Mouse (Mus musculus) lung, postnatal 4 days (tissue): Measurements from ENCODE around the gene Col1a1.
A peak's percentile ranks its signal among the peaks of the same experiment; 100 is the strongest.
"Not testable (repeated sequence)": the region's sequence is repeated elsewhere in the genome, so short reads cannot be mapped to it uniquely, and the experiment has no call there.

Source experiments
- DNase-seq, 2 experiments: peaks; one replicate each; pipeline ENCODE4 v3.0.0; 2021

Col1a1 gene

DNA sequence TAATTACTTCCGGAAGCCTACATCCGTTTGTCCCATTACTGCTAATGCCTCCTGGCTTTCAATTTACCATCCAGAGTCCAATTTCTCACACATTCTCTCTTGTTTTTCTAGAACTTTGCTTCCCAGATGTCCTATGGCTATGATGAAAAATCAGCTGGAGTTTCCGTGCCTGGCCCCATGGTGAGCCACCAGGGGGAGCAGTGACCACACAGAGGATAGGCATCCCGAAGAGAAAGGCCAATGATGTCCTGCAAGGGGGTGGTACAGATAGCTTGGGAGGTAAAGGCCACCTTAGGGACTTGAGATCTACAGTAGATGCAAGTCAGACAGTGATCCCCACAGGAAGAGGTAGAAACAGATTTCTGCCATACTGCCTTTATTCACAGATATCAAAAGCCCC is 3.3 kb downstream of the Col1a1 start:
- peak; percentile 69 to 82 for DNase-seq

DNA sequence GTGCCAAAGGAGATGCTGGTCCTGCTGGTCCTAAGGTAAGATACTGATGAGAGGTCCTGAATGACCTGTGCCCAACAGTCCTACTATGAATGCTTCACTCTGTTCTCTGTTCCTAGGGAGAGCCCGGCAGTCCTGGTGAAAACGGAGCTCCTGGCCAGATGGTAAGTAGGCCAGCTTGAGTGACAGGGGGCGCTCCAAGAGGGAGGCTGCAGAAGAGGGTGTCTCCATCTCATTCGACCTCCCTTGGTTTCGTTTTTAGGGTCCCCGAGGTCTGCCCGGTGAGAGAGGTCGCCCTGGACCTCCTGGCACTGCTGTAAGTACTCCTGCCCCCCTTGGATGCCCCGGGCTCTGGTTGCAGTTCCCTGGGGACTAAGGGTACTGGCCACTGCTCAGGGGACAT is 5.1 kb downstream of the Col1a1 start:
- no peak for DNase-seq

DNA sequence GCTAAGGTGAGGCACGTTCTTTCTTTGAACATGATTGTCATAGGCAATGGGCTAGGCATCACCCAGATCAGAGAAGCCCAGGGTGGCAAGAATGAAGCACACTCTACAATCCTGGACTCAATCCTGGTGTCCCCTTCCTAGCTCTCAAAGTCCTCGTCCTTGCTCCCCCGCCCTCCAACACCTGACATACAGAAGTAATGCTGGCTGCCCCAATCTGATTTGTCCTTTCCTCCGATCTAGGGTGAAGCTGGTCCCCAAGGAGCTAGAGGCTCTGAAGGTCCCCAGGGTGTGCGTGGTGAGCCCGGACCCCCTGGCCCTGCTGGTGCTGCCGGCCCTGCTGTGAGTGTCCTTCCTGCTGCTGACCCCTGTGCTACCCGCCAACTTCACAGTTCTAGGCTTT is 5.8 kb downstream of the Col1a1 start:
- no peak for DNase-seq

DNA sequence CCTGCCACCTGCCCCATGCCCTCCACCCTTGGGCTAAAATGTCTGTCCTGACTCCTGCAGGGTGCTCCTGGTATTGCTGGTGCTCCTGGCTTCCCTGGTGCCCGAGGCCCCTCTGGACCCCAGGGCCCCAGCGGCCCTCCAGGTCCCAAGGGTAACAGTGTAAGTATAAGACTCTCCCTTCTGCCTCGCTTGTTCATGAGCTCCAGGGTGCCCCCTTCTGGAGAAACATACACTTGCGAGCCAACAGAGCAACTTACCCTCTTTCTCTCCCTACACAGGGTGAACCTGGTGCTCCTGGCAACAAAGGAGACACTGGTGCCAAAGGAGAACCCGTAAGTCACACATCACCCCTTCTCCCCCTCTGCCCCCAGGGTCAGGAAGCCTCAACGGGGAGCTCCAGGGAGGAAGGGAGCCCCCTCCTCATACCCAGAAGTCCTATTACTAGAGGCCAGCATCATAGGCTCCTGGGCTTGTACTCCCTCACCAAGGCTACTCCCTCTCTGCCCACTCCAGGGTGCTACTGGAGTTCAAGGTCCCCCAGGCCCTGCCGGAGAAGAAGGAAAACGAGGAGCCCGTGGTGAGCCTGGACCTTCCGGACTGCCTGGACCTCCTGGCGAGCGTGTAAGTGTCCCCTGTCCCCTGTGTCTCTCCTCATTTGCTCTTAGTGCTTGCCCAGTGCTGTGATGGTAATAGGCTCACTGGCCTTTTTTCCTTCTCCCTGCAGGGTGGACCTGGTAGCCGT is 6.4 kb downstream of the Col1a1 start:
- DNase-seq = peak in 1 of 2 experiments; percentile 54

DNA sequence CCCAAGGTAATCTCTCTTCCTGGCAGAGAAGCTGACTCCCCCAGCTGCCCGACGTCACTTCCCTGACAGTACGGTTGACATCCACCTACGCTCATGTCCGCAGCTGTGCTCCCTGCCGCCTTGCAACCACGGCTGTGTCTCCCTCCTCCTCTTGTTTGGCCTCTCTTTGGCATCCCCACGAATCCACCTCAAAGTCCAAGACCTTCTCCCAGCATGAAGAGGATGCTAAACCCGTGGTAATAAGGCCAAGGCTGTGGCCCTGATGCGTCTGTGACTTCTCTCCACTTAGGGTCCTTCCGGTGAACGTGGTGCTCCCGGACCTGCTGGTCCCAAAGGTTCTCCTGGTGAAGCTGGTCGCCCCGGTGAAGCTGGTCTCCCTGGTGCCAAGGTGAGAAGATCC is 7.0 kb downstream of the Col1a1 start:
- DNase-seq = no peak

DNA sequence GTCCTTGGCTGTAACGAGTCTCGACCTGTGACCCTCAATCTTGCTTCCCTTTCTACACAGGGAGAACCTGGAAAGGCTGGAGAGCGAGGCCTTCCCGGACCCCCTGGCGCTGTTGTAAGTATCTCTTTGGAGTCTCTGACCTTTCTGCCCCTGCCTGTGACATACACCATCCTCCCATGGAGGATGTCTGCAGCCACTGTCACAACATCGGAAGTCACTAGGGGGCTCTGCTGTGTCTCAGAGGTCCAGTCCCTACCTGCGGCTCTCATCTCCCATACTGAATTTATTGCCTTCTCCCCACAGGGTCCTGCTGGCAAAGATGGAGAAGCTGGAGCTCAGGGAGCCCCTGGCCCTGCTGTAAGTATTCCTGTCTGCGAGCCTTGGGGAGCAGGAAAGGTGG is 8.3 kb downstream of the Col1a1 start:
- DNase-seq = no peak

DNA sequence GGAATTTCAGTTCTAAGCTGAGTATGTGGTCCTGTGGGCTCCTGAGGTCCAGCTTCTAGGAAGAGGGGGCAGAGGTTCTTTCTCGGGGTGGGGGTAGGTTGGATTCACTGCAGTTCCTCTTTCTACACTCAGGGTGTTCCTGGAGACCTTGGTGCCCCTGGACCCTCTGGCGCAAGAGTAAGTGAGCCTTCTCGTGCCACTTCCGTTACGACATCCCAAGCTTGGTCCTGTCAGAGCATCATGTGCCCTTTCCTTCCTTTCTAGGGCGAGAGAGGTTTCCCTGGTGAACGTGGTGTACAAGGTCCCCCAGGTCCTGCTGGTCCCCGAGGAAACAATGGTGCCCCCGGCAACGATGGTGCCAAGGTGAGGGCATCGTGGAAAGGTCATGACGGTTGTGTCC is 9.2 kb downstream of the Col1a1 start:
- no peak for DNase-seq

DNA sequence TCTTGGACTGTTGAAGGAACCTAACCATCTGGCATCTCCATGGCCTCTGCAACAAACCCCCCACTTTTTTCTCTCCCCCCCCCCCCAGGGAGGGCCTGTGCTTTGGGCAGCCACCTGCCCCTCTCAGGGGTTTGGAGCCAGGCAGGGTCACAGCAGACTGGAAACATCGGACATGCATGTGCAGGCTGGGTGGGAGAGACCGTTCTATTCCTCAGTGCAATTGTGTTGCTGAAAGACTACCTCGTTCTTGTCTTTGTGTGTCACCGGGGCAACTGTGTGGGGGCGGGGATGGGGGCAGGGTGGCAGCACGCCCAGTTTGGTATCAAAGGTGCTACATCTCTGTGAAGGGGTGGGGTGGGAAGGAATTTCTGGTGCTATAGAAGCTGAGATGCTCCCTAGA is 16.1 kb downstream of the Col1a1 start:
- no peak for DNase-seq

DNA sequence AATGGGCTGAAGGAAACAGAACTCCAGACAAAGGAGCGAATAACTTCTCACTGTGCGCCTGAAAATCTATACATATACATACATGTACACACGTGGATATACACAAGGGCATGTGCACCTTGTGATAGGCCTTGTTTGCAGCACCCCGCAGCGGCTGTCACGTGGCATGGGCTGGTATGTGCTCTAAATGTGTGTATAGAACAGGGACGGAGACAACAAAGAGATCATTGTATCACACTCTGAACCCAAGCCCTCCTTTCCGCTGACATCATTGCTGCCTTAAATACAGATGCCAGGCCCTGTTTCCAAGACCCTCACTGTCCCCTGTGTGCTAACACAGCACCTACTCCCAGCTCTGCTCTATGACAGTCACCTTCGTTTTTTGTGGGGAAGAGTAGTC is 19.1 kb downstream of the Col1a1 start:
- DNase-seq = no peak

DNA sequence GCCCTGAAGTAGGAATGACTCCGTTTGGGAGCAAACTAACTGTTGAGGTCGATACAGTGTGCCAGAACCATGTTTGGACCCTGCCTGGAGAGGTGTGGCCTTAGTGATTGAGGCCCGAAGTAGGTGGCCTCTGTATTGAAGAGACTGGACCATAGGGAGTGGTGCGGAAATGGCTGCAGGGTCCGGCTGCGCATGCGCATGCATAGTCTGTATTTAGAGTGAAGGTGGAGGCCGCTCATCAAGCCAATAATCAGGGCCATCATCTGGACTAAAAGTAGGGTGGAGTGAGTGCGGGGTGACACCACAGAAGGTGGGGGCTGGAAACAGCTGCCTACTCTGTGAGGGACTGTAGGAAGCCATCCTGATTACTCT is 21.7 kb downstream of the Col1a1 start:
- no peak for DNase-seq

DNA sequence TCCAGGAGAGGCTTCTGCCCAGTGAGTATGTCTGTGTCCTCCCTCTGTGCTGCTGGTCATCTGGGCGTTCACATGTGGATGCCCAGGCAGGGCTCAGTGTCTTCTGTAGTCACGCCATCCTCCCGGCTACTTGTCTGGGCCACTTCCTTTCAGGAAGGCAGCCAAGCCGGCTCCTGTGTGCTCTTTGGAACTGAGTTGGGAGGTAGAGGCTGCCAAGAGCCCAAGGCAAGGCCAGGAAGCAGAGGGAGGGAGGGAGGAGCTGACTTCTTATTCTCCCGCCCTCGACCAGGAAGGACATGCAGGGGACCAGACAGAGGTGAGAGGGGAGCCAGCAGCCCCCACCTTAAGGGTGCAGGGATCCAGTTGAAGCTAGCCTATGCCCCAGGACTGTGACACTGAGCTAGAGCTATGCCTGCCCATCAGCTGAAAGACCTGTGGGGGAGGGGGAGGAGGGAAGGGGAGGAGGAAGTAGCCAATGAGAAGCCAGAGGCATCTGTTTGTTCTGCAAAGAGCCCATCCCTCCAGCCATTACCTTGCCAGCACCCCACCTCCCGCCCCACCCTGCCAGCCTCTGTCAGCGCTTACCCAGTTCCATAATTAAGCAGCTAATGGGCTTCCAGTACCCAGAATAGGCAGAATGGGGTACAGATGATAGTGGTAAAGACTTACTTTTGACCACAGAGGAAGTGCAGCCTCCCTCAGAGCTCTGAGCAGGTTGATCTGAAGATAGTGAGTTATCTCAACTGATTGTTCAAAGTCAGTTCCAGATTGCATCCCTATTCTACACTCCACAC is 22.2 kb downstream of the Col1a1 start:
- DNase-seq = peak; percentile 83 to 92

DNA sequence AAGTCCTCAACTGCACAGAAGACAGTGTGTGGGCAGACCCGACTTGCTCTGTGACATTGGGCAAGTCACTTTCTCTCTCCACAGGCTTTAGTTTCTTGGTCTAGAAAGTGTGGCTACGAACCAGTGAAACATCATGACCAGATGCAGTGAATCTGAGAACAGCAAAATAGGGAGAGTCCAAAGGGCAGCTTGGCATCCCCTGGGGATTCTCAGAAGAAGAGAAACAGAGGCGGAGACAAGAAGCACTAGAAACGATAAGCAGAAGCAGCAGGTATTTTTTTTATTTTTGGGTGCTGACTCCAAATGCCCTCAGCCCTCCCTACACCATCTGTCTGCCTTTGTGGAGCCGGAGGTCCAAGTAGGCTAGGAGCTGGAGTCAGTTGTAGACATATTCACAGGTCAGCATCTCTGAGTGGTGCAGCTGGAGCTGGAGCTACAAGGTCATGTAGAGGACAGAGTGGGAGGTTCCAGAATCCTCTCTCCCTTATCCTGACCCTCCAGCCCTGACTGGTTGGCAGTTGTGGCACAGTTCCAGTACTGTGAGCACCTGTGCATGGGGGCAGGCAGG is 26.6 kb downstream of the Col1a1 start:
- DNase-seq = no peak

DNA sequence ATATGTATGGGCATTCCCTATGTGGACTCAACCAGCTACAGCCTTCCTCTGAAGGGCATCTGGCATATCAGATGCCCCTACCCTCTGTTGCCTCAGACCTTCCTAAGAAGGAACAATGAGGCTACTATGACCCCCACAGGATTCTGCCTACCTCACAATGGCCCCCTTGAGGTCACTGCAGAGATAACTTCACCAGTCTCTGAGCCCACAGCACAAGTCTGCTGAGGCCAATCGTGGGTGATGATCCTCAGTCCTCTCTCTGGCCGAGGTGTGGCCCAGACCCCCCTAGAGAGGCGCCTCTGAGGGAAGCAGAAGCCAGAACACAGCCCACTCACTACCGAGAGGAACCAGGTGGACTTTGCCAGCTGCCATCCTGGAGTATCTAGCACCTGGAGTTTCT is 31.4 kb downstream of the Col1a1 start, which contains the start of gene Hils1:
Gene Hils1, plus strand, starts transcription at position 175 of the 400 bp plus-strand sequence.
- DNase-seq = no peak

DNA sequence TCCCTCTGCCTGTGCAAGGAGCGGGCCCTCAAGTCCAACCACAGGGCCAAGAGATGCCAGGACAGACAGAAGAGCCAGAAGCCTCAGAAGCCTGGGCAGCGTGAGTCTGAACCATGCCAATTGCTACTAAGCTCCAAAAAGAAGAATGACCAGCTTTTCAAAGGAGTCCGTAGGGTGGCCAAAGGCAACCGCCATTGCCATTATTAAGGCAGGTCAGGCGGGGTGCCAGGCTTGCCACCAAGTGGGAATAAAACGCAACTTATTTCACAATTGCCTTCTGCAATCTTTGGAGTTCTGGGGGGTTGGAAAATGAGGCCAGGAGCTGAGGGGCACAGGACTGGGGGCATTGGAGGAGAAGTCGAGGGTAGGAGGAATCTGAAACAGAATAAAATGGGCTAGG is 32.2 kb downstream of the Col1a1 start:
- DNase-seq = no peak

DNA sequence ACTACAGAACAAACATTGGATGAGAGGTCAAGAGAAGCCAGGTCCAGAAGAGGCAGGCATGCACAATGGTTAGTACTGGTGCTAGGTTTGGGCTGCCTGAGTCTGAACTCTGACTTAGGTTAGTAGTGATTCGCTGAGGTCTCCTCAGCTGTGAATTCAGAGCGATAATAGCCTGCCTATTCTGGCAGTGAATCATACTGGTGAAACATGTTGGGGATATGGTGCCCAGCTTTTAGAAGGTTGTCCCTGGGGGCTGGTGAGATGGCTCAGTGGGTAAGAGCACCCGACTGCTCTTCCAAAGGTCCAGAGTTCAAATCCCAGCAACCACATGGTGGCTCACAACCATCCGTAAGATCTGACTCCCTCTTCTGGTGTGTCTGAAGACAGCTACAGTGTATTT is 33.7 kb downstream of the Col1a1 start:
- not testable (repeated sequence) for DNase-seq

DNA sequence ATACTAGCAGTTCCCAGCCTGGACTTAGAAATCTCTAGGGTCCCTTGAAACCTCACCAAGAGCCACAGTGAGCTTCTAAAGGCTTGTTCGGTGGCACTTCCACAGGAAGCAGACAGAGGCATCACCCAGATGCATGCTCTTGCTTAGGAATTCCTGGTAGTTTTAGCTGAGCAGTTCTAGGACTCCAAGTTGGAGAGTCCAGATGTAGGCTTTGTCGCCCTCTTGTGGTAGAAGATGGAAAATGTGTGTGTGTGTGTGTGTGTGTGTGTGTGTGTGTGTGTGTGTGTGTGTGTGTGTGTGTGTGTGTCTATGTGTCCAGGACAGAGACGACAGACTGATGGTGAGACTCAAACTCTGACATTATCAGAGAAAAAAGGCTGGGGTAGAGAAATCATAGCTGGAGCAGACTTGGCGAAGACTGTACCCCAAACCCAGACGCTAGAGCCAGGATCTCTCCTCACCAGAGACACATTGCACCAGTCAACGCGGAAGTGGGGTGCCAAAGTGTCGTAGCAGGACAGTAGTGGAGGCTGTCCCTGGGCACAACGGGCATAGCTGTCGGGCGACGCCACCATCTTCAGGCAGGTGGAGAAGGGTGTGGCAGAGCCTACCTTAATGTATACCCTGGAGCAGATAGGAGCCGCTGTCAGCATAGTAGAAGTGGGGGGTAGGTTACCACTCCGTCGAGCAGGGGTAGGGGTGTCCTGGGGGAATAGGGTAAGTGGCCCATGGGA is 34.4 kb downstream of the Col1a1 start:
- peak; percentile 75 to 85 for DNase-seq

DNA sequence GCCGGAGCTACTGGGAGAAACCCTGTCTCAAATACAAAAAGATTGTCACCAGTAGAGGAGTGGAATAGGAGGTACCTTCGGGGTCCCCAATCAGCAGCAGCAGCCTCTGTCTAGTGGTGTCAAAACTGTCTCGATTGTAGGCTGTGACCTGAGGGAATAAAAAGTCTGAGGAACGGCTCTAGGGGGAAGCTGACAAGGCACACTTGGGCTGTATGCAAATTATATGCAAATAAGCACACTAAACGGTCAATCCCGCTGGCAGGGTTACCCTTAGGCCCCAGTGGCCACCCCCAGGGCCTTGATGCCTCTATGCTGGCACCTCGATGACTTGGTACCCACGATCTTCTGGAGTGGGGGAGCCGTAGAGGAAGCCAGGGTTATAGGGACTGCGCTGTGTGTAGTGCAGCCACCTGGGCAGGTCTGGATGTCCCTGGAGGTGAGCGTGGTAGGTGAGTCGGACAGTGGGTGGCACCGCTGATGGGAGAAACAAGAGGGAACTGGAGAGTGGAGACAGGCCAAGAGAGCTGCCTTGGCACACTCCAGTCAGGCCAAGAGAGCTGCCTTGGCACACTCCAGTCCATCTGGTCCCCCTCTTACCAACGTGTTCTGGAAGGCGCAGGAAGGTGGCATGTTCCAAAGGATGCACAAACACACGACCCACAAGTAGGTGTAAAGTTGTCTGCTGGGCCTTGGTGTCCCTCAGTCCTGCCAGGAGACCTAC is 36.0 kb downstream of the Col1a1 start:
- DNase-seq = no peak

DNA sequence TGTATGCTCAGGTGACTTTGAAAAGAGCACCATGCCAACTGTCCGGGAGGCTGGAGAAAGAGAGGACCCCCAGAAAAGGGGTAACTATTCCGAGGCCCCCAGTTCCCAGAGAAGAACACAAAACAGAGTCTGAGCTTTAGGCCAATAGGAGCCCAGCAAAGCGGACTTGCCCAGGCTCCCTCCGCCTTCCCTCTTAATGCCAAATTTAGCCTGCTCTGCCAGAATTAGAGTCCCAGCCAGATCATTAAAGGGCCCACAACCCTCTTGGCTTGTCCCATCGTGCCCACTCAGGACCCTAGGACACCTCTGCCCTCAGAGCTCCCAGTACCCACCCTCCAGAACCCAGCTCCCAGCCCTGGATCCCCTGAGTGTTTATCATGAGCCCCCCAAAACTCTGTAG is 36.9 kb downstream of the Col1a1 start:
- DNase-seq = no peak

DNA sequence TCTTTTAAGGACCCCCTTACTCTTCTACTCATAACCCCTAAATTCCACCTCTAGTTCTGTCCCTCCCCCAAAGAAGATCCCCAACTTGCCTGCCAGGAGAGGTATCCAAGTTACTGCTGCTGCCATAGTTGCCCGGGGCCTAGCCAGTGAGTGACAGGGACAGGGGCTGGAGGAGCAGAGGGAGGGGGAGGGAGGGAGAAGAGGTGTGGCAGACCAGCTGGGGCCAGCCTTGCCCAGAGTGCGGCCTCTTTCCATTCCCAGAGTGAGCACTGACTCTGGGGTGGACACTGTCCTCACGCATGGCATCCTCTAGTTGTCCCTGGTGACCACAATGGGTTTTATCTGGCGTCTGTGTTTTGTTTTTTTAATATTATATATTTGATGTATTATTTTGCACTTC is 37.3 kb downstream of the Col1a1 start:
- no peak for DNase-seq

DNA sequence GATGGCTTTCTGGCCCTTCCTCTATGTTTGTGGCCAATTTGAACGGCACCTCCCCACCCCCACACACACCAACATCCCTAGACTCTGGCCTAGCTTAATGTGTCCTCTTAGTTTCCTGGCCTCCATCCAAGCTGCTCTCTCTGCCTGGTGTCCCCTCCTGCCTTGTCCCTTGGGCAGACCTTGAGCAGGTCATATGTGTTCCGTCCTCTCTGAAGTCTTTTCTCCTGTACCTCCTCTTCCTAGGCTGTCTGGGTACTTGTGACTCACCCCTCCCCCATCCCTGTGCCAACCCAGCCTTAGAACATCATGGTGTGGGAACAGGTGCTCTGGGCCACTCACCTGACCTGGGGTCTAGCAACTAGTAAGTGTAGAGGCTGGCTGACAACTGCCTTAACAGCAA is 38.9 kb downstream of the Col1a1 start:
- DNase-seq = no peak

DNA sequence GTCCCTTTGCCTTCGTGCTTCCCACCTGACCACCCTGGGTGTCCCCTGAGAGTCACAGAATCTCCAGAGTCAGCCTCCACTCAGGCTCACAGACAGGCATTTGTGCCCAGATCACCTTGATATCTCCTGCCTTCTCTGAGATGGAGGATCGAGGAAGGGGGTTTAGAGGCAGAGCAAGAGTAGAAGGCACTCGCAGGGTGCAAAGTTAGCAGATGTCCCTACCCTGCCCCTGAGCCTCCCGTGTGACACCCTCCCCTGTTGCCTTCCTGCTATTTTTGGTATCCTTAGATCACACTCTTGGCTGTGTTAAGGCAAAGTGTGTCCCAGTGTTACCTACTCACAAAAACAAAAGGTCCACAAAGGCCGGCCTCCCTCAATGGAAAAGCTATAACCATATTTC is 40.2 kb downstream of the Col1a1 start, which contains the start of gene Sgca:
Gene Sgca, minus strand, starts transcription at position 129 of the 400 bp plus-strand sequence.
- DNase-seq = no peak

DNA sequence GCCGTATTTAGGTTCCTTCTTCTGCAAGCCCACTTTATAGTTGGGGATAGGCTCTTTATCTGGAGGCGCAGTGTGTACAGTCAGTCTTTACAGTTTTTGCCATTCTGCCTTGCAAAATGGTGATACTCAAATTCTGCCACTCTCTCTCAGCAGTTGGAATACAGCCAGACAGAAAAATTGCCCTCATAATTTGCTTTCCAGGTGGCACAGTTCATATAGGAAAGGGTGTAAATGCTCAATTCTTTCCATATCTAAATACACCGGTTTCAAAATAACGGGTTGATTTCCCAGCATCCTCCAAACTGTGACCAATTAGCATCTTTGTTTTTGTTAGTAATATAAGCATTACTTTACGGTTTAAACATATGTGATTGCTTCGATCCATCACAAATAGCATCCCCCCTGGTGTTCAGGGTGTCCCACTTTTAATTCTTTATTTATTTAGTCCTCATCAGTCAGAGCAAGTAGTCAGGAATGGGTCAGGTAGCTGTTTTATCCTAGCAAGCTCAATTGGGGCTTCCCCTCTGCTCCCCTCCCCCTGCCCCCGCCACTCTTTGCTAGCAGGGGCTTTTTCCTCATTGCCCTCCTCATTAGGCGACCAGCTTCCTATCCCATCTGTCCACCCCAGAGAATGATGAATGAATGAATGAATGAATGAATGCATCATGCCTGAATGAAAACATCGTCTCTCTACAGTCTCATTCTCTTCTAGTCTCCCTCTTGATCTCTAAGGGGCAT is 42.3 kb downstream of the Col1a1 start:
- no peak for DNase-seq
